Mouse (Mus musculus) yolk sac, embryonic 10.5 days (tissue): ENCODE measurements at regions not wholly inside any gene's neighbourhood (a gene's known extent, or its start where the extent isn't known, plus 50 kb on each side); places are given as distances from the start of the nearest gene placed in this dataset.
"Not testable (repeated sequence)": the region's sequence is repeated elsewhere in the genome, so short reads cannot be mapped to it uniquely, and the experiment has no call there.

Source experiments
- DNase-seq: peaks from one replicate; pipeline ENCODE4 v3.0.0-alpha.2; 2017; ENCODE audit warnings: low spot score

- DNase-seq, result no peak
These were observed 249.8 kb upstream of the Pbx1 start for GRCm38 (mm10) chr1:168681685-168682491.

GRCm38 (mm10) chr1:168680674-168681073 is 248.6 kb upstream of the Pbx1 start:
- DNase-seq, result no peak

- DNase-seq, result no peak
These were observed 244.6 kb upstream of the Pbx1 start for GRCm38 (mm10) chr1:168676418-168677413.

GRCm38 (mm10) chr1:168675741-168676140 is 243.7 kb upstream of the Pbx1 start:
- no peak for DNase-seq

GRCm38 (mm10) chr1:168662755-168663284 is 230.8 kb upstream of the Pbx1 start:
- no peak for DNase-seq

GRCm38 (mm10) chr1:168660956-168661355 is 228.9 kb upstream of the Pbx1 start:
- no peak for DNase-seq

GRCm38 (mm10) chr1:168659578-168659977 is 227.5 kb upstream of the Pbx1 start:
- DNase-seq, result no peak

- no peak for DNase-seq
These were observed 200.8 kb upstream of the Pbx1 start for GRCm38 (mm10) chr1:168632837-168633236.

GRCm38 (mm10) chr1:168631979-168632378 is 199.9 kb upstream of the Pbx1 start:
- no peak for DNase-seq

GRCm38 (mm10) chr1:168601967-168602366 is 169.9 kb upstream of the Pbx1 start:
- not testable (repeated sequence) for DNase-seq

- no peak for DNase-seq
These were observed 168.5 kb upstream of the Pbx1 start for GRCm38 (mm10) chr1:168600461-168601160.

- peak; percentile 3 for DNase-seq
These were observed 166.2 kb upstream of the Pbx1 start for GRCm38 (mm10) chr1:168598191-168598667.

GRCm38 (mm10) chr1:168597495-168597894 is 165.4 kb upstream of the Pbx1 start:
- no peak for DNase-seq

GRCm38 (mm10) chr1:168584137-168584536 is 152.1 kb upstream of the Pbx1 start:
- no peak for DNase-seq

- DNase-seq, result no peak
These were observed 150.4 kb upstream of the Pbx1 start for GRCm38 (mm10) chr1:168582434-168582833.

GRCm38 (mm10) chr1:168569930-168570515 is 138.0 kb upstream of the Pbx1 start:
- DNase-seq, result no peak

- no peak for DNase-seq
These were observed 120.3 kb upstream of the Pbx1 start for GRCm38 (mm10) chr1:168552394-168552793.

GRCm38 (mm10) chr1:168549807-168550435 is 117.9 kb upstream of the Pbx1 start:
- DNase-seq, result no peak

- no peak for DNase-seq
These were observed 114.1 kb upstream of the Pbx1 start for GRCm38 (mm10) chr1:168546156-168546555.

GRCm38 (mm10) chr1:168545072-168545780 is 113.2 kb upstream of the Pbx1 start:
- DNase-seq, result no peak
